Mouse (Mus musculus) lung, adult 18-20 months (tissue): Measurements from ENCODE around the gene Usp7.
"Not testable (repeated sequence)": the region's sequence is repeated elsewhere in the genome, so short reads cannot be mapped to it uniquely, and the experiment has no call there.

Source experiments
- DNase-seq, 2 experiments: peaks; one replicate each; pipeline ENCODE4 v3.0.0; 2022; ENCODE audit warnings: mixed read lengths in 2 of 2

The Usp7 gene

DNA sequence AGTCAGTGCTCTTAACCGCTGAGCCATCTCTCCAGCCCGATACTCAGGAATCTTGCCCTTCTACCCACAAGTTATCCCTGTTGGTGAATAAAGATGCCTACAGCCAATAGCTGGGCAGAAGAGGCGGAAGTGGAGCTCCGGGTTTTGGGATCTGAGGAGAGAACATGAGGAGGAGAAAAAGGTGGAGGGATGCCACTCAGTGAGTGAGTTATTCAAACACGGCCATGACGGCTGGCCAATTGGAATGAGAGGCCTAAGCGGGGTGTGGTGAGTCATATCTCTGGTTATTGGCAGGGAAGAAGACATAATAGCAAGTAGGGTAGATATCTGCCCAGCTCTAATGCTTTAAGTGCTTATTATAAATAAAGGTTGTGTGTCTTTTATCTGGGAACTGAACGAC lies 43.2 kb downstream of the Usp7 start:
- DNase-seq: no peak

DNA sequence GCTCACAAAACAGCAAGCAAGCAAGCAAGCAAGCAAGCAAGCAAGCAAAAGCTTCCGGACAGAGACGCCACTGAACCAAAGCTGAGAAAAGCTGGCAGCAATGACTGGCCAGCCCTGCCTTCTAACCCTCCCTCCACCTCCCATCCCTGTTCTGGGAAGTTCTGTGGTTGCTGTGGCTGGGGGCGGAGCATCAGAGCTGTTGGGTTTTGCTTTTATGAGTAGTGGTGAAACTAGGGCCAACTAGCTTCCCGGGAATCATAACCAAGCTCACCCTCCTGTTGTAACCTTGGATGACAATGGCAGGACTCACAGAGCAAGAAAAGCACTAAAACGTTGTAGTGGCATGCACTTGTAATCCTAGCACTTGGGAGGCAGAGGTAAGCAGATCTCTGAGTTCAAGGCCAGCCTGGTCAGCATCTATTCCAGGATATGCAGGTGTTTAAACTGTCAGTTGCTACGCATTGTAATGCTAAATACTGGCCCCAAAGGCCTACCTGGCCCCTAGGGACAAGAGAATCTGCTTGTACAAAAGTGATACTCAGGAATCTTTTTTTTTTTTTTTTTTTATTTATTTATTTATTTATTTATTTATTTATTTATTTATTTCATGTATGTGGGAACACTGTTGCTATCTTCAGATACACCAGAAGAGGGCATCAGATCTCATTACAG lies 43.8 kb downstream of the Usp7 start:
- DNase-seq: peak; percentile 51 to 53

DNA sequence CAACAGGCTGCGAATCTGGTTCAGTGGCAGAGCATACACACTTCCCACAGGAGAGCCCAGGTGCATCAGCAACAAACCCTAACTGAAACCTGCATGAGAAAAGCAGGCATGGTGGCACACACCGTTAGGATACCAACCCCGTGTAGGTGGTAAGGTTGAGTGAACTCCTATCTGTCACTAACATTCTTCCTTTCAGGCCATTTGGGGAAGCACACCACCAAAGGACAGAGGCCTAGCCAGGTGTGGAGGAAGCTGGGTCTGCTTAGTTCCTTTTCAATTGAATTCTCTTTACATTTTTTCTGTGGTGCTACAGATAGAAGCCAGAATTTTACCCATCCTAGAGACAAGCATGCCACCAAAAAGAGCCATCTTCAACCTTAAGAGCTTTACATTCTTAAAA lies 44.3 kb downstream of the Usp7 start:
- DNase-seq: no peak

DNA sequence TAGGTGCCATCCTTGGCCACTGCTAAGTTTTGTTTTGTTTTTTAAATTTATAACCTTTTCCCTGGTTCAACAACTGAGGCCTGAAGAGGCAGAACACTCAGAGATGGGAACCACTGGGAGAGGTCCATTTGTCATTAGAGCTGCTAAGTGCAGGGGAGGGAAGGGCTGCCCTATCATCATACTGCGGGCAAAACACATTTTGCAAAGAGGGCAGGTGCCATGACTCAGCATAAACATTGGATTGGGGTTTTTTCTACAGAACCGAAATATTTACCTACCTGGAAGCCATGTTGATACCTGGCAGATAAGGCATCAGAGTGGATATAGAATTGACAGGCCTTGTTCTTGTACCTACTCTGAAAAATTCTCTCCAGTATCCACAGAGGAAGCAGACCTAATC lies 45.6 kb downstream of the Usp7 start:
- no peak for DNase-seq

DNA sequence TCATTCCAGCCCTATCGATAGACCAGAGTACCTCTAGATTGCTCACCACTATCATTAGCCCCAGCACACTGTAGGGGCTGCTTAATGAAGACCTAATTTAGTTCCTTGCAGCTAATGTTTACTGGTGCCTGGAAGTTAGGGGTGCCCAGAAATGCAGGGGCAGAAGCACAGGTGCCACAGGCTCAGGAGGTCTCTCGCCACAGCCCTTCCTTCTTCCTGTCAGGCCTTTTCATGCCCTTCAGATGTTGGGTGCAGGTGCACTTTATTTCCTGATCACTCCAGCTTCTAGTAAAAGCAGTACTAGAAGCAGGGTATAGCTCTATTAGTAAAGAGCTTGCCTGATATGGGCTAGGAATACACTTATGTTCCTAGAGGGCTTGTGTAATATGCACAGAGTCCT lies 46.4 kb downstream of the Usp7 start:
- DNase-seq: no peak

DNA sequence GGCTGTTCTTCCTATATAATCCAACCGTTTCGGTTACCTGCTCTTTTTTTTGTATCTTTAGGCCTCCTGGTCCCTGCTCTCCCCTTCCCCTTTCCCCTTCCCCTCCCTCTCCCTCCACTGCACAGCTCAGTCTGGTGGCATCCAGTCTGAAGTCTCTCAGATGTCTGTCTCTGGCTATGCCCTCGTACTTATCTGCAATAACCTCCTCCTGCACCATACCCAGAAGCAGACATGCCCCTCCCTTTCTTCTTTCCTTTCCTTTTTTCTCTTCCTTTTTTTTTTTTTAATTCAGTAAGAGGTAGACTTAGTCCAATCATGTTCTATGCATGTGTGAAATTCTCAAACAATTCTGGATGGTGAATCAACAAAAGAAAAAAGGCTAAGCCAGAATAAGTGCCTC lies 48.1 kb downstream of the Usp7 start:
- no peak for DNase-seq

DNA sequence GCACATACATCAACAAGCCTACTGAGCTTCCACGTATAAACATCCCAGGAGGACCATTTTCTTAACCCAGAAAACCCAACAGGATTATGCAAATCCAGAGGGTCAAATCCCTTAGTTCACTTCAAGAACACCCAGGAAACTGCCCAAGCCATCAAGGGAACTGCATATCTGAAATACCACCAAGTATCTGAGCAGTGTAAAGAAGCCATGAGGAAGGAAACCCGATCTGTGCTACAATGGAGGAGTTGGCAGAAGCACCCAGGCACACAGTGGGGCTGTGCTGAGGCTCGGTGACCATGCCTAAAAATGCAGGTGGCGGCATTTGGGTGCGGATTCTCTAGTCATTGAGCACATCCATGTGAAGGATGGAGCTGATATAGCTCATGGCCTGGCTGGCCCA lies 50.4 kb downstream of the Usp7 start:
- DNase-seq: no peak

DNA sequence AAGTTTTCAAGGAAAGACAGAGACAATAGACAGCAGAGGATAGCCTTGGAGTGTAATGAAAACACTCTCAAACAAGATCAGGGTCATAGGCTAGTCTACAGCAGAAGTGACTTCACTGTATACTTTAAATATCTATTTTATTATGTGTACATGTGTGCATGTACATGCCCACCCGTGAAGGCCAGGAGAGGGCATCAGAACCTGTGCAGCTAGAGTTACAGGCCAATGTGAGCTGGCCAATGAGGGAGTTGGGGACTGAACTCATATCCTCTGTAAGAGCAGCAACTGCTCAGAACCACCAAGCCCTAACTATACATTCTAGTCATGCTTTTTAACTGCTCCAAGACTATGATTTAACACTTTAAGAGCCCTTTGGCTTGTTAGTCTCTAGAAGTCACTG lies 51.0 kb downstream of the Usp7 start:
- DNase-seq: no peak

DNA sequence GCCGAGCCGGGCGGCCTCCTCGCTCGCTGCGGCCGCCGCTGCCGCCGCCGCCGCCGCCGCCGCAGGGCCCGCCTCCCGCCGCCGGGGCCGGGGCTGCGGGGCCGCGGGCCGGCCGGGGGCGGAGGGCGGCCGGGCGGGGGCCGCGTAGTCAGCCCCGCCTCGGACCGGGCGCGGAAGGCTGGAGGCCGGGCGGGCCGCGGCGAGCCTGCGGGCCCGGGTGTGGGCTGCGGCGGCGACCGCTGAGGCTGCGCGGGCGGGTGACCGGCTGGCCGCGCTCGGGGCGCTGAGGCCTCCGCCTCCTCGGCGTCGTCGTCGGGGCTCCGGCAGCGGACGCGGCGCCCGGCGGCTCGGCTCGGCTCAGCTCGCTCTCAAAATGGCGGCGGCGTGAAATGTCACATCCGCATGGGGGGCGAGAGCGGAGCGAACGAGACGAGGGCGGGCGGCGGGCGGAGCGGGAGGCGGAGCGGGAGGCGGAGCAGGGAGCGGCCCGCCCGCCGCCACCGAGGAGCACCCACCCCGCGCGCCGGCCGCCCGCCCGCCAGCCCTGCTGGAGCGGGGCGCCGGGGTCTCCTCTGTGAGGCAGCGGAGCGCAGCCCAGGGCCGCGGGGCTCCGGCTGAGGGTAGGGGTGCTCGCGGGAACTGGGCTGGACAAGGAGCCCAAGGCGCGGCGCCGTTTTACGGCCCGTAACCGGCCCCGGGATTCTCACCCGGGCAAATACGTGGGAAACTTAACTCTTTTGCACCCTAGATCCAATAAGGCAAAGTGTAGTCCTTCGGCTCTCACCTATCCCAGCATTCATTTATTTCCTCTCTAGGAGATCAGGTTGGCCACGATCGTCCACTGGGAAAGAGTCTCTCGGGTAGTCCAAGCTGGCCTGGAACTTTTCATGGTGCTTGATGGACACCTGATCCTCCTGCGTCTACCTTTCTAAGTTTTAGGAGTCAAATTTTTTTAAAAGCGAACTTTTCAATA lies 53.3 kb downstream of the Usp7 start:
- DNase-seq: peak; percentile 88 to 91

DNA sequence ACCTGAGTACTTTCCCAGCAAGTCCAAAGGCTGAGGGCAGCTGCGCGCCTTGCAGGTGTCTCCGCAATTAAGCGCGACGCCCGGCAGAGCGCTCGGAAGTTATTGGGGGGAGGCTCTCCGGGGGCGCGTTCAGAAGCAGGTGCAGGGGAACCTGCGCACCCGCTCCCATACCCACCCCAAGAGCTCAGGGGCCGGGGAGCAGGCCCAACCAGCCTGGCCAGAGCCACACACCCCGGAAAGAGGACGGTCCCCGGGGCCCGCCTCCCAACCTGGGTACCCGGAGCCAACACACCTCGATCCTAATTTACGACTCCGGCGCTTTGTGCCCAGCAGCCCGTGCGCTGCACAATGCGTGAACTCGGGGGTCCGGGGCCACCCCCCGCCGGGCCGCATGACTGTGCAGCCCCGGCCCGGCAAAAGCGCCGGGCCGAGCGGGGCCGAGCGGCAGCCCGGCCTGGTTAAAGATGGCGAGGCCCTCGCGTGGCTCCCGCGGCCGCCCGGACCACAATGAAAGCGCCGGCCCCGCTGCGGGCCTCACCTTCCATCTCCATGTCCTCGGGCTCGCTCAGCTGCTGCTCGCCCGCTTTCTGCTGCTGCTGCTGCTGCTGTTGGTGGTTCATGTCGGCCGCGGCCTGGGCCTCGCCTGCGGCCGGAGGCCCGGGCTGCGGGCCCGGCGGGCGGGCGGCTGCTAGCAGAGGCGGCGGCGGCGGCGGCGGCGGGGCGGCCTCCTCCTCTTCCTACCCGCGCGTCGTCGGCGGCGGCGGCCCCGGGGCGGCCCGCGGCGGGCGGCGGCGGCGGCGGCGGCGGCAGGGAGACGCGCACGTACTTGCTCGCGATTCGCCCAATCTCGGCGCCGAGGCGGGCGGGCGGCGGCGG lies 54.2 kb downstream of the Usp7 start:
- peak in 1 of 2 experiments; percentile 34 for DNase-seq

DNA sequence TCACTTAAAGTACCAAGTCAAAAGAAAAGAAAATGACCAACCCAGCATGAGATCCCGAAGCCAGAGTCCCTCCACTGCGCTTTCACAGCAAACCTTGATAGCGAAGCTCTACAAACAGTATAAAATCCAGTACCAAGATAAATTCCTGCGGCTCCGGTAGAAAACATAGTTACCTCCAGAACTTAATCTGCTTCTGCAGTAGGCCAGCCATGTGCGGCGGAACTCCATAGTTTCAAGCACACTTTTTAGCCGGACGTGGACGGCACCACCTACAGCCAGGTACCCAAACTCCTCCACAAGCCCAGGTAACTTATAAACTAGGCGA lies 54.8 kb downstream of the Usp7 start:
- no peak for DNase-seq

DNA sequence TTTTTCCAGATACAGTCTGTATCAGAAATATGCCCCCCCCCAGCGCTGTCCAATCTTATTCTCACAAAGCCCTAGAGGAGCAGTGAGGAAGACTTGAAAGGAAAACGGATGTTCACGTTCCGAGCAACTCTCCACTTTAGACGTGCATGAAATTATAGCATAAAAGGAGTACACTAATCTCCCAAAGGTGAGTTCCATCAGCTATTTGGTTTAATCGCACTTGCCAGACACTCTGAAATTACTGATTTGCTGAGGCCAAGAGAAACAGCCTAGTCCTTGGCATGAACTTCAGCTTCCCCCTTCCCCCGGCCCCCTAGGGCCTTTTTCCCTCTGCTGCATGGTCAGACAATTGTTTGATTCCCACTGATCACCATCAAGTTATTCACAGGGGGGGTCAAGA lies 55.4 kb downstream of the Usp7 start:
- no peak for DNase-seq

DNA sequence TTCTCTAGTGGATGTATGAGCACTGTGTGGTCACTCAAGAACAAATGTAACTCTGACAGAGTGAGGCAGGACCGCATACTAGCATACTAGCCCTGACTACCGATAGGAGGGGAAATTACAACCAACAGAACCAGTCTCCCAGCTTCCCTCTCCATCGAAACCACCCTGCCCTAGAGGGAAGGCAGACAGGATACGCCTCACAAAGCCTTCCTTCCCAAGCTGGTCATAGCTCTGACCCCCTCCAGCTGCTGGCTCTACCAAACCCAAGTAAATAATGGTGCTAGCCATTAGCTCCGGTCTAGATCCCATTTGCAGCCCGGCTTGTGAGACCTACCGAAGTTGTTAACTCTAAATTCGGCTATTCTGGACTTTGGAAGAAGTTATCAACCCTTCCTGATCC lies 56.1 kb downstream of the Usp7 start:
- peak in 1 of 2 experiments; percentile 39 for DNase-seq

DNA sequence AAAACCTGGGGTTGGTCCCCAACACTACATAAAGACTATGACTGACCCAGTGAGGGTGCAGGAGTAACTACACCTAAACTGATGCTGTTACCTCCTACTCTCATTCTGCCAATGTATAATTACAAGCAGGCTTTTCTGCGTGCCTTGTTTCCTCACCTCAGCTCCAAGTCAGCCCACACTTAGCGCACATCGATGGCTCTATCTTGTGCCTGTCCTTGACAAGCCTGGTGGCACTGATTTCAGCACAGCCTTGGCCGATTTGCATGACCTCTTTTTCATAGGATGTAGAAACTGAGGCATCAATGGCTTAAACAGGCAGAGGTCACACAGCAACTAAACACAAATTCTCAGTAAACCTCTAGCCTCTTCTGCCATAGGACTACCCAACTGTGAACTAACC lies 57.4 kb downstream of the Usp7 start:
- DNase-seq: no peak

DNA sequence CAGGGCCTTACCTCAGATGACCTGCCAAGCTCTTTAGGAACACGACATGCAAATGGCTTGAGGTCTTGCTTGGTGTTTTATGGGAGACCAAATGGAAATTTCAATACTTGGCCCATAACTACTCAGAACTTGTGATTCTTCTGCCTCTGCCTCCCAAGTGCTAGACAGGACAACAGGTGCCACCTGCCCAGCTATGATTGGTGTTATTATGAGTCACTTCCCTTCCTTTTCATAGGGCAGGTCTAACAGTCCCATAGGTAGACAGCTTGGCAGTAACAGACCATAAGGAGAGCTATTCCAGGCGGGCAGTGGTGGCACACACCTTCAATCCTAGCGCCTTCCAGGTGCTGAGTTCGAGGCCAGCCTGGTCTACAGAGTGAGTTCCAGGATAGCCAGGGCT lies 58.5 kb downstream of the Usp7 start:
- no peak for DNase-seq

DNA sequence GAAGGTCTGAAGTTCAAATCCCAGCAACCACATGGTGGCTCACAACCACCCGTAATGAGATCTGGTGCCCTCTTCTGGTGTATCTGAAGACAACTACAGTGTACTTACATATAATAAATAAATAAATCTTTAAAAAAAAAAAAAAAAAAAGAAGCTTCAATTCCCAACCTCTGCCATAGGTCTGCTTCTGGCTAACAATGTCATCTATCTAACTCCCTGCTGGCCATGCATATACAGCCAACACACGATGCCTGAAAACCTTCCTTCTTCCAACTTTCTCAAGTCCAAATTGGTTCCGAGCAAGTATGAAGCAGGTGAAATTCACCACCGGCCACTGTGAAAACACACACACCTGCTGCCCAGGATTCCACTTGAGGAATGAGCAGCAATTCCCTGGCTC lies 59.7 kb downstream of the Usp7 start:
- not testable (repeated sequence) for DNase-seq

DNA sequence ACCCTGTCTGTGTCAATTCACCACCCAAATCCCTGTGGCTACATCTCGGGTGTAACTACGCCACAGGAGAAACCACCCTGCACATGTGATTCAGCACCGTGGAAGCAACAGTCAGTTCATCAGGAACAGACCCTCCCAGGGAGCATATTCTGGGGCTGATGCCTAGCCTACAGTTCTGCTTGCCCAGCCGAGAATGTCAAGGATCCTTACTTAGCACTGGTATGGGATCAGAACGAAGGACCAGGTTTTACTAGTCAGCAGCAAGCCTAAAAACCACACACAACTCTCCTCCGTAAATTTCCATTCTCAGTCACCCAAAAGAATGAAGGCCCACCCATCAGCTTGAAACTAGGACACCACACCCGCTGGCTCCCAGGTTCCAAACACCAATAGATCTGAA lies 60.5 kb downstream of the Usp7 start:
- DNase-seq: no peak

DNA sequence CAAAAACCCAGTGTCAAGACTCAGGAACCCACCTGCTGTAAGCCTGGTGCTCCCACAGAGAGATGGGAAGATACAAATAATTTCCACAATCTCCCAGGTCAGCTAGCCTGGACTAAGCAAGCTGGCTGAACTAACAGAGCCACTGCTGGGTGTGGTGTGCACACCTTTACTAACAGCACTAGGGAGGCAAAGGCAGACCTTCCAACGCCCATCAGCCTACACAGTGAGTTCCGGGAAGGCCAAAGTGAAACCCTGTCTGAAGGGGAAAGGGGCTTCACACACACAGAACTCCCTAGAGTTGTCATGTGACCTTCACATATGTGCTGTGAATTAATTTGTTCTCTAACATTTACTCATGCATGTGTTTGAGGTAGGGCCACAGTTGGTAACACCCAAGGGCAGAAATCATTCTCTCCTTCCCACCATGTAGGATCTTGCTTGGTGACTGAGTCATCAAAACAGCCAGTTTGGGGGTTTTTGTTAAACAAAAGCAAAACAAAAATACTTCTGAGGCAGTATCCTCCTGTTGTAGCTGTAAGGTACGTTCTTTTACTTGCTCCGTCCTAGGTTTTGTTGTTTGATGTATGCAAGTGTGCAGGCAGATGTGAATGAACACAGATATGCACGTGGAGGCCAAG lies 63.9 kb downstream of the Usp7 start:
- DNase-seq: no peak

DNA sequence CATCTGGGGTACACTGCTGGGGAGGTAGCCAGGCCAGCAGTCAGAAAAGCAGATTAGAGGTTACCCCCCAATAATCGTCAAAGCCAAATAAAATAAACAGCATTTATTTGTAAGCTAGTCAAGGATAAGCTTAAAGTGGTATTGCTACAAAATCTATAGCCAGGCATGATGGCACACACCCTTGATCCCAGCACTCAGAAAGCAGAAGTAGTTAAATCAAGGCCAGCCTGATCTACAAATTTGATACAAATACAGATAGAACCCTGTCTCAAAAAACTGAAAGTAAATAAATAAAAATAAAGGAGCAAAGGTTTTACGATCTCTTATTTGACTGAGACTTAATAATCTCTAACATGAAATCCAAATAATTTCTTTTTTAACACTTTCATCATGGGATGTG lies 66.3 kb downstream of the Usp7 start:
- no peak for DNase-seq

DNA sequence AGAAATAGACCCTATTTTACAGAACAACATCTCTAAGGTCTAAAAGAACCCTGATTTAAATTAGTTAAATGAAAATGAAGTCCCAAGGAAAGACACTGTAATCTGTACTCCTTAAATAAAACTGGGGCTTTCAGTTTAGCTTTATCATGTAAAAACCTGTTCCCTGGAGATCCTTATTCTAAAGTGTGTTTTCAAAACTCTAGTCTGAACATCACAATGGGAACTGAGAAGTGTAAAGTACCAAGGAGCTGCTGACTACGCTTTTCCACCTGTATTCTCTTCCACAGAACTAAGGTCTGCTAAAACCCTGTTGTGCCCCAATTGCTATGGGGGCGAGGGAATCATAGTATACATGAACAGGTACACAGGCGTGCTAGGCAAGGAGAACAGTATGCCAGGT lies 68.1 kb downstream of the Usp7 start:
- no peak for DNase-seq

DNA sequence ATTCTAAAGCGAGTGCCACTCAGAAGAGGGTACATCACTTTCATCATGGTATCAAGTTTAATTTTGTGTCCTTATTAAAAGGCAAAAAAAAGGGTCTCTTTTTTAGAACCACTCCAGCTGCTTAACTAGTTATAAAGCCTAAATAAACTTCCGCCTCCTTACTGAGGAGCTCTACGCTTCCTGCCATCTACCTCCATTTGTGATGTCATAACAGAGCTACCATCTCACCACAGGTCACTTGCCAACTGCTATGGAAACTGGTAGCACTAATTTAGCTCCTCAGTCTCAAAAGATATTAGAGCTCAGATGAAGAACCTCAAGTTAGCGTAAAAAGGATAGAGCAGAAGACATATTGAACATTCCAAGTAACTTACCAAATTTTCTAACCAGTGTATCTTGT lies 71.7 kb downstream of the Usp7 start:
- no peak for DNase-seq

DNA sequence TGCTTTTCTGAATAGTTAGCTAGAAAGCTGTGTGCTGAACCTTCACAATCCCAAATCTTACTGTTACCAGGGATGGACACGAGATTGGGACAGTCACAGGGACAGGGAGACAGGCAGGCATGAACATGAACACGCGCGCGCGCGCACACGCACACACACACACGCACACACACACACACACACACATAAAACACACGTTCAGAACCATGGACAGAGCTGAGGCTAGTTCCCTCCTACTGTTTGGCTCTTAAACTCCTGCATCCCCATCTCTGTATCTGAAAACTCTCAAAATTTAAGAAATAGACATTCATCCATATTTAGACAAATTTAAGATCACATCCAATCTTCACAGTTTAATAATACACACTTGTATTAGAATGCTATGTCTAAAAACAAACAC lies 74.4 kb downstream of the Usp7 start:
- DNase-seq: no peak

DNA sequence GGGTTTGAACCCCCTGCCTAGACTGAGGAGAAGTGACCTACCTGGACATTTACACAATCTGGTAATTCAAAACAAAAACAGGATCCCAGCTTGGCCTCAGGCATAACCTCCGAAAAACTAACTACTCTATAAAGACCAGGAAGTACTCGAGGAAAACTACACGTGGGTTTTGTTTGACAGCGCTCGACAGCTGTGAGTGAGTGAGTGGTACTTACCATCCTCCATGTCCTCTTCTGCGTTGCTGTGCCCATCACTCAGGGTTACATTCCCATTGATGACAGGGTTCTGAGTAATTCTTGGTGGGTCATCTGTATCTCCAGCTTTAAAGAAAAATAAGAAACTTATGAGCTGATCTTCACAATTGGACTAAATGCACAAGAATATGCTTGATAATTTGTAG lies 75.8 kb downstream of the Usp7 start:
- no peak for DNase-seq
